Mouse (Mus musculus): ENCODE data around the gene Dhrs7c.
A peak's percentile ranks its signal among the peaks of the same experiment; 100 is the strongest.

Dhrs7c gene

DNA sequence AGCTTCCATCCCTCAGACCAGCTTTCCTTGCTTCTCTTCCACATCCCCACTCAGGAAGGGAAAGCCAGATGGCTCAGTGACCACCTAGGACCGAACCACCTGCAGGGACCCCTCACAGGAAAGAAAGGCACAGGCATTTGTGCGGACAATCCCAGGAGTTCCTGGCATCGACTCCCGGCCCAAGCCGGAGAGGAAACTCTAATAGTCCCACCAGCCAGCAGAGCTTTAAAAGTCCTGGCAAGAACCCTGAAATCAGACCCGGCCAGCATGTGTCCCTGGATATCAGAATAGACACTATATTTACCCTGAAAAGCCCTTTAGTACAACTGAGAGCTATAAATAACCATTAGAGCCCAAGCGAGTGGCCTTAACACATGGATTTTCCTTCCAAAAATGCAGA lies at the start of gene Dhrs7c:
TSS of gene Dhrs7c (plus strand) at position 257 of the 400 bp plus-strand sequence.
- DNase-seq (ENCODE audit: low spot score): no peak

DNA sequence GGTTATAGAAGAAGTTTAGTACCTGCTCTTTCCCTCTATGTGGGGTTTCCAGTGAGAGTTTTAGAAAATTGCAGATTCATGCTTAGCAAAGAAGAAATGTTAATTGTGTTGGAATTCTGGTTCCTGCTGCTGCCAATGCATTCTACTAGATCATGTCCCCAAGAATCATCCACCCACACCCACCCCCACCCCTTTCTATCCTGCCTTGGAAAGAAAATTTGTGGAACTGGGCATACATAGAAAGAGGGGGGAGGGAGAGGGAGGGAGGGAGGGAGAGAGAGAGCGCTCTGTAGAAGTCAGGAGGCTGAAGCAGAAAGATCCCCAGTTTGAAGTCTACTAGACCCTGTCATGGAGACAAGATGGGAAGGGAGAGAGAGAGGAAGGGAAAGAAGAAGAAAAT lies 41.7 kb upstream of the Dhrs7c start:
- DNase-seq (ENCODE audit: low spot score): no peak

- DNase-seq (ENCODE audit: low spot score): no peak
Measured at GRCm38 (mm10) chr11:67757373-67758167, 40.4 kb upstream of the Dhrs7c start.

- DNase-seq (ENCODE audit: low spot score): no peak
Measured at GRCm38 (mm10) chr11:67771053-67771452, 26.9 kb upstream of the Dhrs7c start, which contains the start of gene Glp2r. Glp2r (minus strand) TSS chr11:67771153.

DNA sequence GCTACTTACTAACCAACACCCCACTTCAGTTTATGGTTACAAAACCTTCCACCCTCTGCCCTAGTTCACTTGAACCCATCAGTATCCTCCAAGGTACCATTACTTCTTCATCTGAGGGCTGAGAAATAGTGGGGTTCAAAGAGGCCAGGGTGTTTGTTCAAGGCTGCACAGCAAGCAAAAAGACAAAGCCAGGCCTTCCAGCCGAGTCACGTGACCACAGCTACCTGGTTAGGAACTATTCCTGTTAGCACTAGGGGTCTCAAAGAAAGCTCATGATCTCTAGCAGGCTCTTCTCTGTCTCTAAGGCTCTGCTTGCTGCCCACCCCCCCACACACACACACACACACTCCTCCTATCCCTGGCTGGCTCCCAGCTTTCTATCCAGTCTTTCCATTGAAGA lies 26.3 kb upstream of the Dhrs7c start:
- DNase-seq (ENCODE audit: low spot score): no peak

GRCm38 (mm10) chr11:67772577-67772976 lies 25.4 kb upstream of the Dhrs7c start:
- peak; percentile 12 for DNase-seq (ENCODE audit: low spot score)

GRCm38 (mm10) chr11:67774379-67774778 lies 23.6 kb upstream of the Dhrs7c start, which contains the start of gene Gsg1l2:
Gsg1l2 (plus strand) TSS chr11:67774608.
- no peak for DNase-seq (ENCODE audit: low spot score)

- no peak for DNase-seq (ENCODE audit: low spot score)
Measured at GRCm38 (mm10) chr11:67790182-67790581, 7.8 kb upstream of the Dhrs7c start.

- no peak for DNase-seq (ENCODE audit: low spot score)
Measured at GRCm38 (mm10) chr11:67800130-67800723, 2.2 kb downstream of the Dhrs7c start.

- no peak for DNase-seq (ENCODE audit: low spot score)
Measured at GRCm38 (mm10) chr11:67801169-67801568, 3.2 kb downstream of the Dhrs7c start.

DNA sequence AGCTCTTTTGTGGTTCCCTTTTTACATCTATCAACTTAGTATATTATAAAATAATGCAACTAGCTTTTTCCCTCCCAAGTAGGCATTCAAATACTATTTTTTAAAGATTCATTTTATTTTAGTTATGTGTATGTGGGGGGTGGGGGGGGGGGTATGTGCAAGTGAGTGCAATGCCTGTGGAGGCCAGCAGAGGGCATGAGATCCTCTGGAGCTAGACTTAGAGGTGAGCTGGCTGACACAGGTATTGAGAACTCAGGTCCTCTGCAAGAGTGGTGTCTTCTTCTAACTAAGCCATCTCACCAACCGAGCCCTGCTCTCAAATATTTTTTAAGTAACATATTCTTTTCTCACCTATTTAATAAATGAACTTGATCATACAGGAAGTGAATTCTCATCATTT lies 7.6 kb downstream of the Dhrs7c start:
- DNase-seq (ENCODE audit: low spot score): no peak

DNA sequence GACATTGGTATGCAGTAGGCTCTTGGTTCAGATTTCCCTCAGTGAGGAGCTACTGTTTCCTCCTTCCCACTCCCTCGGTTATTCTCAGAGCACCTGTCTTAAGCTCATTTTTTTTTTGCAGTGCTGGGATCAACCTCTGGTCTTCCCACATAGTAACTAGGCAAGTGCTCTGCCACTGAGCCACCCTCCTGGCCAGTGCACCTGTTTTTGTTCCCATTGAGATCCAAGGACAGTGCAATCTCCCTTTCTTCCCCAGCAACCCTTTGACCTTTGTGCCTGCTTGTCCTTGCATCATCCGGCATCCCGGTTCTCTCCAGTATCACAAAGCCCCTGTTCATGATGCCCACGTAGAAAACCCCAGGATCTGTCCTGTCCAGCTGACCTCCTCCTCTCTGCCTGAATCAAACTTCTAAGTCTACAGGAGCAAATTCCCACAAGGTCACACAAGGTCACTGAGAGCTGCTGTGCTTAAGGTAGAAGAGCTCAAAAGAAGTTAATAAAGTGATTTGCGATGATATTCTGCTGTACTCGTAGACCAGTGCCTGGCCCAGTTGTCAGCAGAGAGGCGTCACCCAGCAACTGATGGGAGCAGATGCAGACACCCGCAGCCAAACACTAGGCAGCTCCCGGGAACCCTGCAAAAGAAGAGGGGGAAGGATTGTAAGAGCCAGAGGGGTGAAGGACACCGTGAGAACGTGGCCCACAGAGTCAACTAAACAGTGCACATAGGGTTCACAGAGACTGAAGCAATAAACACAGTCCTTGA lies 9.0 kb downstream of the Dhrs7c start:
- no peak for DNase-seq (ENCODE audit: low spot score)

DNA sequence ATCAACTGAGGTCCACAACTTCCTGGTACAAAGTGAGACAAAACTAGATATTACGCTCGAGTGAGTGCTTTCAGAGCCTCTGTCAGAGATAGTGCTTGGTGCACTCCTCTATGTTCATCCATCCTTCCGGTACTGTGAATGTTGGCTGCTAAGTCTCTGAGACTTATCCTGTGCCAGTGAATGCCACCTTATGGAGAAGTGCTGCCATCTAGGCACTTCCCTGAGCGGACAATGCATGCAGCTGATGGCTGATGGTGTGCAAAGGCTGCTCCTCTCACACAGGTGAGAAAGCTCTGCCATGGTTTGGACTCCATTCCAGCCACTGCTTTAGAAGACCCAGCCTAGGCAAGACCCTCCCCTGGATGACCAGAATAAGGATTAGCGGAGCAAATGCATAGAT lies 10.1 kb downstream of the Dhrs7c start:
- DNase-seq (ENCODE audit: low spot score): no peak

DNA sequence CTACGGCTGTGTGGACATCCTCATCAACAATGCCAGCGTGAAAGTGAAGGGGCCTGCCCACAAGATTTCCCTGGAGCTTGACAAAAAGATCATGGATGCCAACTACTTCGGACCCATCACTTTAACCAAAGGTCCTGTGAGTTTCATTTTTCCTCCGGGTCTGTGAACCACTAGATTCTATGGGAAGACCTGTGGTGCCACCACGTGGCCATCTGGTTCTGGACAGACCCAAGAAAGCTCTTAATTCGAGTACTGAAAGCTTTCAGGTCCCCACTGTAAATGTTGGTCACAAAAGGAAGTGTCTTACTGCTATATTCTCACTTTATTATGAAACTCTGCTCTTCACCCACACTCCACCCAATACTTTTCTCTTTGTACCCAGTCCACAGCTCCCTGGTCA lies 13.5 kb downstream of the Dhrs7c start:
- DNase-seq (ENCODE audit: low spot score): no peak

DNA sequence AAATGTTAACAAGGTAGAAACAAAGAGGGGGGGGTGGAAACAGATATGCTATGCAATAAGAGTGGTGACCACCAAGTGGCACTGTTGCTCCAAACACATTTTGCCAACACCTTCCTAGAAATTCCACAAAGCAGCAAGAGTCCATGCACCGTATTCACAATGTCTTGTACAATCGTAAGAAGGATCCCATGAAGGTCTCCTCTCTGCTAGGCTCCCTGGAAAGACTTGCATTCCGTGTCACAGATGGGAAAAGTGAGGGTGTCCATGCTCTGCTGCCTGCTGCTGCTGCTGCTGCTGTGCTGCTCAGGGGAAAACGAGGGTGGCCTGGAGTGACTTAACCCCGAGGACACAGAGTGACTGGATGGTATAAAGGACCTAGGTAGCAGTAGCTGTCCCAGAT lies 21.6 kb downstream of the Dhrs7c start:
- no peak for DNase-seq (ENCODE audit: low spot score)

DNA sequence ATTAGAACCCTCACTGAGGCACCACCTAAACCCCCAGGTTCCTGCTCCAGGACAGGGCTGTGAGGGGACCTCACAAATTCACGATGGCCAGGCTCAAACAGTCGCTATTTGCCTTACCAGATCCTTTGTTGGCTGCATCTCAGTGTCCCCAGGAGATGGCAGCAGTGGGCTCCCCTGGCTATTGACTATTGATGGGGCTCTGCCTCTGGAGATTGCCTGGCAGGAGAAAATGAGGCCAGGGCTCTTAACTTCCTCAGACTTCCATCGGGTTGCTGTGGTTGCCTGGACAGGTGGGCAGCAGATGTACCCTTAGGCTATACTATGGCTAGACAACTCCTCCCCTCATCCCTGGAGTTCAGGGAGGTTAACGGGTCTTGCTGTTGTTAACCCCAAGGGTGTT lies 22.2 kb downstream of the Dhrs7c start:
- peak; percentile 36 for DNase-seq (ENCODE audit: low spot score)

DNA sequence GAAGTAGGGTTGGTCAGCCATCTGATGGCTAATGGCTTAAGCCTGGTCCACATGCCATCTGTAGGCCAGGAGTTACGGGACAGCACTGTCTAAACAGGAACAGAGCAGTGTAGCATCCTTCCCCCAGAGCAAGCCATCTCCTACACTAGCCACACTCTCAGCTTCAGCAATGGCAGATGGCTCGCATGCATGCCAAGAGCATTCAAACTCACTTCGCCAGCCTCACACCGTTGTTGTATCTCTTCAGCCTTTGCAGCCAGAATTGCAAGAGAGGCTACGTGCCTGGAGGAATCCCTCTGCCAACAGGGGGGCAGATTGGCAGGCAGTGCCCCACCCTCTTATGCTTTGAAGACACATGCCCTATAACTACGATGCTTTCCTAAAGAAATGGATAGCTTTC lies 23.6 kb downstream of the Dhrs7c start:
- no peak for DNase-seq (ENCODE audit: low spot score)

DNA sequence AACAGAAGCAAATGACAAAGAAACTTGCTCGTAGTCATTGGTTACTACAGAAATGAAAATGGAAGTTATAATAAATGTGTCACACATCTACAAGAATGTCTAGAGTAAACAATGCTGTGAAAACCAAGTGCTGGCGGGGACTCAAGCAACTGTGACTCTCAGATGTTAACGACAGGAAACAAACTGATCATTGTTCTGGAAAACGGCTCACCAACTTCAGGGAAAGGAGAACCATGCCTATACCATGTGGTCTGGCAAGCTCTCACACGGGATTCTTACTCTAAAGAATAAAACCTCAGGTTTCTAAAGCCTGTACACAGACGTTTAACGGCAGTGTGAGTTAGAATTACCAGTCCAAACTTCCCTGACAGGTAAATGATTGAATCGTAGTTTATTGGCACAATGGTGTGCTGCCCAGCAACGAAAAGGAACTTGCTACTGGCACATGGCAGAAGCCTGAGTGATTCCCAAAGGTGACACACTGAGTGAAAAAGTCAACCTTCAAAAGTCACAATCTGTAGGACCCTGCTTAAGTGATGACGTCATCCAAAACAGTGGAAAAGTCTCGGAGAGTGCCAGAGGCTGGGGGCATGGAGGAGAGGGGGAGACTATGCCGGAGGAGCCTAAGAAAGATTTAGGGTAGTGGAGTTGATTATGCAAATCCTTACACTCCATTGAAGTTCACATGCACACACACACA lies 30.5 kb downstream of the Dhrs7c start:
- DNase-seq (ENCODE audit: low spot score): no peak

DNA sequence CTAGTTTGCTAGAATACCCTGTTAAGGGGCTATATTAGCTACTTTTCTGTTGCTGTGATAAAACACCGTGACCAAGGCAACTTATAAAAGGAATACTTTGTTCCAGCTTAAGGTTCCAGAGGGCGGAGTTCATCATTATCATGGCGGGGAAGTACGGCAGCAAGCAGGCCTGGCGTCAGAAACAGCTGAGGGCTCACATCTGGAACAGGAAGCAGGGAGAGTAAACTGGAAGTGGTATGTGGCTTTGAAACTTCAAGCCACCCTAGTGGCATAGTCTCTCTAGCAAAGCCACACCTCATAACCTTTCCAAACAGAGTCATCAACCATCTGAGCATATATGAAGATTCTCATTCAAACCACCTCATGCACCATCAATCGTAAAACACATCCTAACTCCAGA lies 31.5 kb downstream of the Dhrs7c start:
- DNase-seq (ENCODE audit: low spot score): no peak

DNA sequence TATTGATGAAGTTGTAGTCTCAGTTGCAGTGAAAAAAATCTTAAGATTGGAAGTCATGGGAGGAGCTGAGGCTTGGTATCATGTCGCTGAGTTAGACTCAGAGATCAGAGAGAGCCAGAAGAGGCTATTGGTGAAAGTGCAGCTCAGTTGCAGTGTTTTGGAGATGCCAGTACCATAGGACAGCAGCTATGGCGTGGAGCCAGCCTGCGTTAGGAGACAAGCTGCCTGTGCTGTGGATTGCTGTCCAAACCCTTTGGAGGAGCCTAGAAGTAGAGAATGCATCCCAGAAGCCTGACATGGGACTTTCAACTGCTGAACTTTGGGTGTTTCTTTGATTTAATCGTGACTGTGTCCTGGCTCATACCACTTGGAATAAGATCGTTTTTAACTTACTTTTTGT lies 33.8 kb downstream of the Dhrs7c start:
- DNase-seq (ENCODE audit: low spot score): no peak

DNA sequence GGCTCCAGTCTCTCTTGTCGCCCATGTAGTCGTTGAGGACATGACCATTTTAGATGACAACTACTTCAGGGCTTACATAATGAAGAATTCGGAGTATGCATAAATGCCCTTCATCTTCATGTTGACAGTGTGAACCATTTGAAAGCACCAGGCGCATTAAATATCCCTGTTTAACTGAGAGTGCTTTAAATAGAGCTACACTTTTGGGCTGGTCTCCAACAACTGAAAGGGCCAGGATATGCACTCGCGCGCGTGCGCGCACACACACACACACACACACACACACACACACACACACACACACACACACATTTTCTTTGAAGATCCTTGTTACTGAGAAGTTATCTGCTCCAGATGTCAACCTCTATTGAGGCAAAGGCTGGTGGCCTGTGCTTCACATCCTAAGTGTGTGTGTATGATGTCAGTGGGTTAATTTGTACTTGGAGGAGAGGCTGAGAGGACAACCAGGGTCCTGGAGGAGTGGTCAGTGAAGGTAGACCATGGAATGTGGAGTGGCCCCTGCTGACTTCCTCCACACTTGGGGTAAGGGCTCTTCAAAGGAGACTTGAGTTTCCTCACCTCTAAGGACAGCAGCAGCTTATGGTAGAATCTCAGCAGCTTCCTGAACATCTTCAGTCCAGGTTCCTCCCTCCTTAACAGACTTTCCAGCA lies 37.6 kb downstream of the Dhrs7c start:
- DNase-seq (ENCODE audit: low spot score): no peak

DNA sequence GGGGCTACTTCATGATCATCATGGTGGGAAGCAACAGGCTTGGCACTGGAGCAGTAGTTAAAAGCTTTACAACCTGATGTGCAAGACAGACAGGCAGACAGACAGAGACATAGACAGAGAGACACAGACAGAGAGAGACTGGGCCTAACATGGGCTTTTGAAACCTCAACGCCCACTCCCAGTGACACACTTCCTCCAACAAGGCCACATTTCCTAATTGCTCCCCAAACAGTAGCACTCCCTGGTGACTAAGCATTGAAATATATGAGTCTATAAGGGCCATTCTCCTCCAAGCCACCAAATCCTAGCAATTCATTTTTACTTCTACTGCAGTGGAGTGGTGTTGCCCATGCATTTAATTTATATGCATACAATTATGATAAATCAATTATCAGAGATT lies 41.8 kb downstream of the Dhrs7c start:
- DNase-seq (ENCODE audit: low spot score): no peak

All from ovary, postnatal 36 days (tissue).